Mouse (Mus musculus): ENCODE measurements around the gene Mtx1. TPM values are rescaled to one million over a fixed set of nuclear protein-coding genes. Genes with fewer than 3 reads are reported as not detected.

Mtx1 gene
- polyA plus RNA-seq, 1 experiment = 299 TPM

GRCm38 (mm10) chr3:89230561-89230960, 3.7 kb upstream of the Mtx1 start:
- H3K27me3 ChIP-seq (replicated peaks) = peaks cover 64% of the 10 kb centered on the region
- TF ChIP-seq FLI1 (IDR thresholded peaks at IDR 0.05; ENCODE audit: low read length) = no peak
- TF ChIP-seq GATA1 (IDR thresholded peaks at IDR 0.05; ENCODE audit: borderline replicate concordance, low read length) = no peak

GRCm38 (mm10) chr3:89229276-89229675, 2.4 kb upstream of the Mtx1 start:
- peaks cover 72% of the 10 kb centered on the region for H3K4me1 ChIP-seq
- peaks cover 2% of the 10 kb centered on the region for H3K36me3 ChIP-seq (replicated peaks; ENCODE audit: low read length)
- no peak for TF ChIP-seq GATA1 (IDR thresholded peaks at IDR 0.05; ENCODE audit: borderline replicate concordance, low read length)
- no peak for TF ChIP-seq FLI1 (IDR thresholded peaks at IDR 0.05; ENCODE audit: low read length)
- H3K4me3 ChIP-seq (replicated peaks) = no peak overlapping the region
- no peaks in the 10 kb centered on the region for H3K9me3 ChIP-seq
- H3K27me3 ChIP-seq (replicated peaks) = peaks cover 64% of the 10 kb centered on the region

More at GRCm38 (mm10) chr3:89230561-89230960, 3.7 kb upstream of the Mtx1 start:
- Histone ChIP-seq H3K9me3 (no peaks in the 10 kb centered on the region), H3K36me3 (replicated peaks; ENCODE audit: low read length) (peaks cover 9% of the 10 kb centered on the region), H3K4me1 (peaks cover 71% of the 10 kb centered on the region), H3K4me3 (replicated peaks) (peak overlapping the region; percentile 16)

- Histone ChIP-seq H3K36me3 (replicated peaks; ENCODE audit: low read length) (no peaks in the 10 kb centered on the region), H3K4me1 (peaks cover 71% of the 10 kb centered on the region), H3K27me3 (replicated peaks) (peaks cover 67% of the 10 kb centered on the region), H3K9me3 (no peaks in the 10 kb centered on the region), H3K4me3 (replicated peaks) (peak within 1 kb of the TSS; percentile 90)
- TF ChIP-seq FLI1 (IDR thresholded peaks at IDR 0.05; ENCODE audit: low read length) (no peak), GATA1 (IDR thresholded peaks at IDR 0.05; ENCODE audit: borderline replicate concordance, low read length) (no peak)
Measured at GRCm38 (mm10) chr3:89228836-89229235, 1.9 kb upstream of the Mtx1 start, which contains the start of gene Muc1. Muc1 (plus strand) TSS chr3:89229057.

- no peak for TF ChIP-seq FLI1 (IDR thresholded peaks at IDR 0.05; ENCODE audit: low read length)
- TF ChIP-seq GATA1 (IDR thresholded peaks at IDR 0.05; ENCODE audit: borderline replicate concordance, low read length) = no peak
- H3K27me3 ChIP-seq (replicated peaks) = peaks cover 74% of the 10 kb centered on the region
Measured at GRCm38 (mm10) chr3:89228180-89228549, 1.3 kb upstream of the Mtx1 start.

GRCm38 (mm10) chr3:89227307-89228179, 655 bp upstream of the Mtx1 start:
- Histone ChIP-seq H3K36me3 (replicated peaks; ENCODE audit: low read length) (no peaks in the 10 kb centered on the region), H3K27me3 (replicated peaks) (peaks cover 78% of the 10 kb centered on the region), H3K4me3 (replicated peaks) (peak overlapping the region; percentile 90), H3K4me1 (peaks cover 67% of the 10 kb centered on the region), H3K9me3 (no peaks in the 10 kb centered on the region)
- TF ChIP-seq GATA1 (IDR thresholded peaks at IDR 0.05; ENCODE audit: borderline replicate concordance, low read length) (no peak), FLI1 (IDR thresholded peaks at IDR 0.05; ENCODE audit: low read length) (no peak)

More at GRCm38 (mm10) chr3:89228180-89228549, 1.3 kb upstream of the Mtx1 start:
- Histone ChIP-seq H3K4me3 (replicated peaks) (peak overlapping the region; percentile 90), H3K9me3 (no peaks in the 10 kb centered on the region), H3K4me1 (peaks cover 68% of the 10 kb centered on the region), H3K36me3 (replicated peaks; ENCODE audit: low read length) (no peaks in the 10 kb centered on the region)

GRCm38 (mm10) chr3:89226361-89226760, 527 bp downstream of the Mtx1 start:
- H3K4me3 ChIP-seq (replicated peaks) = no peak overlapping the region
- TF ChIP-seq FLI1 (IDR thresholded peaks at IDR 0.05; ENCODE audit: low read length) (no peak), GATA1 (IDR thresholded peaks at IDR 0.05; ENCODE audit: borderline replicate concordance, low read length) (no peak)
- peaks cover 74% of the 10 kb centered on the region for H3K27me3 ChIP-seq (replicated peaks)
- H3K4me1 ChIP-seq = peaks cover 56% of the 10 kb centered on the region
- no peaks in the 10 kb centered on the region for H3K36me3 ChIP-seq (replicated peaks; ENCODE audit: low read length)
- no peaks in the 10 kb centered on the region for H3K9me3 ChIP-seq

GRCm38 (mm10) chr3:89225918-89226317, 970 bp downstream of the Mtx1 start:
- peaks cover 76% of the 10 kb centered on the region for H3K27me3 ChIP-seq (replicated peaks)

GRCm38 (mm10) chr3:89225321-89225815, 1.5 kb downstream of the Mtx1 start:
- no peaks in the 10 kb centered on the region for H3K36me3 ChIP-seq (replicated peaks; ENCODE audit: low read length)
- peaks cover 51% of the 10 kb centered on the region for H3K4me1 ChIP-seq
- no peak for TF ChIP-seq FLI1 (IDR thresholded peaks at IDR 0.05; ENCODE audit: low read length)
- no peak for TF ChIP-seq GATA1 (IDR thresholded peaks at IDR 0.05; ENCODE audit: borderline replicate concordance, low read length)
- peaks cover 71% of the 10 kb centered on the region for H3K27me3 ChIP-seq (replicated peaks)
- H3K9me3 ChIP-seq = no peaks in the 10 kb centered on the region
- no peak overlapping the region for H3K4me3 ChIP-seq (replicated peaks)

More at GRCm38 (mm10) chr3:89225918-89226317, 970 bp downstream of the Mtx1 start:
- TF ChIP-seq FLI1 (IDR thresholded peaks at IDR 0.05; ENCODE audit: low read length) = no peak
- TF ChIP-seq GATA1 (IDR thresholded peaks at IDR 0.05; ENCODE audit: borderline replicate concordance, low read length) = no peak
- Histone ChIP-seq H3K4me1 (peaks cover 55% of the 10 kb centered on the region), H3K9me3 (no peaks in the 10 kb centered on the region), H3K36me3 (replicated peaks; ENCODE audit: low read length) (no peaks in the 10 kb centered on the region), H3K4me3 (replicated peaks) (no peak overlapping the region)

- Histone ChIP-seq H3K27me3 (replicated peaks) (peaks cover 69% of the 10 kb centered on the region), H3K4me1 (peaks cover 51% of the 10 kb centered on the region), H3K9me3 (no peaks in the 10 kb centered on the region), H3K4me3 (replicated peaks) (no peak overlapping the region), H3K36me3 (replicated peaks; ENCODE audit: low read length) (no peaks in the 10 kb centered on the region)
- no peak for TF ChIP-seq FLI1 (IDR thresholded peaks at IDR 0.05; ENCODE audit: low read length)
Measured at GRCm38 (mm10) chr3:89224796-89225195, 2.1 kb downstream of the Mtx1 start.

- H3K27me3 ChIP-seq (replicated peaks) = peaks cover 78% of the 10 kb centered on the region
- peaks cover 45% of the 10 kb centered on the region for H3K4me1 ChIP-seq
- TF ChIP-seq GATA1 (IDR thresholded peaks at IDR 0.05; ENCODE audit: borderline replicate concordance, low read length) = no peak
- TF ChIP-seq FLI1 (IDR thresholded peaks at IDR 0.05; ENCODE audit: low read length) = no peak
- no peak overlapping the region for H3K4me3 ChIP-seq (replicated peaks)
- H3K9me3 ChIP-seq = no peaks in the 10 kb centered on the region
- H3K36me3 ChIP-seq (replicated peaks; ENCODE audit: low read length) = no peaks in the 10 kb centered on the region
Measured at GRCm38 (mm10) chr3:89221167-89221566, 5.7 kb downstream of the Mtx1 start.
